Mouse (Mus musculus) small intestine, adult 2 months (tissue): Measurements from ENCODE around the gene Npepps. TPM values are rescaled to one million over a fixed set of nuclear protein-coding genes. Genes with fewer than 3 reads are reported as not detected.

Experiments
- H3K27ac ChIP-seq: fragments of 200-500 bp; 2 replicates; pipeline ENCODE4 v1.5.1; 2012; ENCODE audit warnings: low read depth, low read length, control low read depth, inconsistent platforms; ENCODE audit not compliant: insufficient read depth
- H3K27me3 ChIP-seq: fragments of 200-500 bp; 2 replicates; pipeline ENCODE4 v1.6.1; 2012; ENCODE audit warnings: mild to moderate bottlenecking, moderate library complexity, low read length, inconsistent platforms; ENCODE audit not compliant: control insufficient read depth, insufficient read depth
- H3K36me3 ChIP-seq: fragments of 200-500 bp; 2 replicates; pipeline ENCODE4 v1.6.1; 2012; ENCODE audit warnings: mild to moderate bottlenecking, low read length, control low read depth, inconsistent platforms; ENCODE audit not compliant: control insufficient read depth, insufficient read depth
- H3K4me1 ChIP-seq: fragments of 200-500 bp; 2 replicates; pipeline ENCODE4 v1.6.1; 2012; ENCODE audit warnings: low read length, inconsistent platforms, mixed read lengths; ENCODE audit not compliant: control insufficient read depth, insufficient read depth, insufficient read length
- H3K4me3 ChIP-seq: fragments of 200-500 bp; 2 replicates; pipeline ENCODE4 v1.5.1; 2012; ENCODE audit warnings: low read depth, mild to moderate bottlenecking, control low read depth, inconsistent platforms, low read length, moderate library complexity
- CTCF ChIP-seq: fragments of 200-500 bp; IDR thresholded peaks from 2 replicates; pipeline ENCODE4 v1.5.1; 2012; ENCODE audit warnings: low read depth, mild to moderate bottlenecking, control low read depth, inconsistent platforms, low read length, moderate library complexity, mixed read lengths; ENCODE audit not compliant: insufficient replicate concordance, insufficient read length; ENCODE audit errors: extremely low read depth
- POLR2A ChIP-seq: fragments of 200-500 bp; IDR thresholded peaks from 2 replicates; pipeline ENCODE4 v1.6.1; 2012; ENCODE audit warnings: low read depth, mild to moderate bottlenecking, control low read depth, inconsistent platforms, low read length, moderate library complexity
- WGBS: fragments of 180-500 bp; shearing (Covaris S2); methylation state at CpG from one replicate; pipeline ENCODE4 v1.1.7; 2018; 5-methylcytosine and 5-hydroxymethylcytosine counted together
- polyA plus RNA-seq: library from polyadenylated mRNA; depleted of rRNA; stranded (reverse); fragments of >200 nt; gene quantifications from 2 replicates; pipeline ENCODE4 v1.2.3, GENCODE M21; 2012

Gene Npepps
- polyA plus RNA-seq, 1 experiment, result 27.3 TPM

GRCm38 (mm10) chr11:97307294-97308069 lies 27.0 kb upstream of the Npepps start:
- Histone ChIP-seq H3K4me1 (peaks cover 11% of the 10 kb centered on the region), H3K4me3 (no peak overlapping the region), H3K36me3 (no peaks in the 10 kb centered on the region), H3K27me3 (no peaks in the 10 kb centered on the region), H3K27ac (no peak overlapping the region)
- TF ChIP-seq POLR2A, result no peak
- no peak for TF ChIP-seq CTCF
- WGBS, result 94% methylated on average over 11 of the region's 11 CpGs

DNA sequence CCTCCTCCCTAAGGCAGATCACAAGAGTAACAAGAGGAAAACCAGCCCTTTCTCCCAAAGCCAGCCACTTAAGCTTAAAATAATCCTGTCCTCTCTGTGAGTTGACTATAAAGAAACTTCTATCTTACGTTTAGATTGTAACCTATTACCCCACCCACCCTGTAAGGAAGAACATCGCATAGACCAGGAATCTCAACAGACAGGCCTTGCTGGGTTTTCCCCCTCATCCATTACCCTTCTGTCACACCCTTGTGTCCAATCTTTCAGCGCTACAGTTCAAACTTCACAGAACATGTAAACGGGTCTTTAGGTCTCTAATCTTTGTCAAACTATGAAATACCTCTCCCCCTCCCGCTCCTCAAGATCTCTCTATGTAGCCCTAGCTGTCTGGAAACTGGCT lies 24.2 kb upstream of the Npepps start:
- Histone ChIP-seq H3K27ac (peak overlapping the region; percentile 65; the same call in 1 of the 2 replicates), H3K36me3 (no peaks in the 10 kb centered on the region), H3K27me3 (no peaks in the 10 kb centered on the region), H3K4me1 (peaks cover 20% of the 10 kb centered on the region), H3K4me3 (no peak overlapping the region)
- 28% methylated on average over 5 of the region's 5 CpGs for WGBS
- TF ChIP-seq CTCF (no peak), POLR2A (no peak)

DNA sequence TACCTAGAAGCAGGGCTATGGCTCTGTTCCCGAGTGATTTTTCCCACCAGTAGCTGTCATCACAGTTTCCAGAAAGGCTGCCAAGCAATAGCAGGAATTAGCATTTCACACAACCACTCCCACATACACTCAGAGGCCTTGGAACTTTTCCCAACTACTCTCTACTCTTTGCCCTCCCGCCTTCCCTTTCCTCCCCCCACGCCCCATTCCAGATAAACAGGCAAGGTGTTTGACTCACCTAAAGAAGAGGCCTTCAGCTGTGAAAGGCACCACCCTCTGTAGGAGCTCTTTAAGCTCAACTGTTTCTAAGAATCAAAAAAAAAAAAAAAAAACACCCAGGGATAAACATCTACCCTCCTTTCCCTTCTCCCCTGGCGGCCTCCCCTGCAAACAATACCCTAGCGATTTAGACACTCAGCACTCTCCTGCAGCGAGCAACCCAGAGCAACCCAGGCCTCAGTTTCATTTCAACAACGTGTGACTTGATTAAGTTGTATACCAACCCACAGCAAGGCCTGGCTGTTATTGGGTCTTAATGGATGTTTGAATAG lies 21.9 kb upstream of the Npepps start:
- peaks cover 20% of the 10 kb centered on the region for H3K4me1 ChIP-seq
- H3K27ac ChIP-seq, result peak overlapping the region; percentile 69
- WGBS, result 12% methylated on average over 7 of the region's 7 CpGs
- no peak overlapping the region for H3K4me3 ChIP-seq
- H3K27me3 ChIP-seq, result no peaks in the 10 kb centered on the region
- no peak for TF ChIP-seq CTCF
- no peak for TF ChIP-seq POLR2A
- H3K36me3 ChIP-seq, result no peaks in the 10 kb centered on the region

DNA sequence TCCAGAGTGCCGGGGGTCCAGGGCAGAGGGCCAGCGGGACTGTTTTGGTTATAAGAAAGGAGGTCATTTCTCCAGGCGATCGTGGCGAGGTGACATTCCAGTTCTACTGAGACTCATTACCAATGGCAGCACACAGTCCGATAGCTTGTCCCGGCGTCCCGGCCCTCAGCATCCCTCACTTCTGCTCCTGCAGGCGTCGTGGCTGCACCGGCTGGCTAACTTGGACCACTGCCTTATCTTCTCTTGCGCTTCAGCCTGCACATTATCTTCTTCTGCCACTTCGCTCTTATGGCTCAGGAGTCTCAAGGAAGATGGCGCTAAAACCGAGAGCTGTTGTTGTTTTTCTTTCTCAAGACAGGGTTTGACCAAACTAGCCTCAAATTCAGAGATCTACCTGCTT lies 21.0 kb upstream of the Npepps start:
- Histone ChIP-seq H3K4me1 (peaks cover 20% of the 10 kb centered on the region), H3K36me3 (no peaks in the 10 kb centered on the region), H3K27me3 (no peaks in the 10 kb centered on the region), H3K27ac (peak overlapping the region; percentile 67), H3K4me3 (no peak overlapping the region)
- WGBS, result 88% methylated on average over 16 of the region's 16 CpGs
- TF ChIP-seq CTCF, result no peak
- no peak for TF ChIP-seq POLR2A

DNA sequence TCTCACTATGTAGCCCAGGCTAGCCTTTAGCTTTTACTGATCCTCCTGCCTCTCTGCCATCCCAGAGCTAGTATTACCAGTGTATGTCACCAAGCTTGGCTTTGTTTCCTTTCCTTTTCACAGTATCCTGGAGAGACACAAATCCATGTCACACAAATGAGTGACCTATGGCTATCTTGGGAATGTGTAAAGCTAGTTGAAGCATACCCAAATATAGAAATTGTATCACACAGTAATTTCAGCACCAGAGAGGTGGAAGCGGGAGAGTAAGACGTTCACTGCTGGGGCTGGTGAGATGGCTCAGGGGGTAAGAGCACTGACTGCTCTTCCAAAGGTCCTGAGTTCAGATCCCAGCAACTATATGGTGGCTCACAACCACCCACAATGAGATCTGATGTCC lies 19.5 kb upstream of the Npepps start:
- Histone ChIP-seq H3K4me3 (no peak overlapping the region), H3K27ac (no peak overlapping the region), H3K4me1 (peaks cover 20% of the 10 kb centered on the region), H3K36me3 (no peaks in the 10 kb centered on the region), H3K27me3 (no peaks in the 10 kb centered on the region)
- WGBS, result 91% methylated on average over 2 of the region's 2 CpGs
- no peak for TF ChIP-seq CTCF
- TF ChIP-seq POLR2A, result no peak

GRCm38 (mm10) chr11:97296542-97296941 lies 16.1 kb upstream of the Npepps start:
- H3K4me1 ChIP-seq, result peaks cover 2% of the 10 kb centered on the region
- H3K36me3 ChIP-seq, result no peaks in the 10 kb centered on the region
- H3K27me3 ChIP-seq, result no peaks in the 10 kb centered on the region
- no peak overlapping the region for H3K4me3 ChIP-seq
- 87% methylated on average over 3 of the region's 4 CpGs for WGBS
- TF ChIP-seq POLR2A (no peak), CTCF (no peak)
- no peak overlapping the region for H3K27ac ChIP-seq

DNA sequence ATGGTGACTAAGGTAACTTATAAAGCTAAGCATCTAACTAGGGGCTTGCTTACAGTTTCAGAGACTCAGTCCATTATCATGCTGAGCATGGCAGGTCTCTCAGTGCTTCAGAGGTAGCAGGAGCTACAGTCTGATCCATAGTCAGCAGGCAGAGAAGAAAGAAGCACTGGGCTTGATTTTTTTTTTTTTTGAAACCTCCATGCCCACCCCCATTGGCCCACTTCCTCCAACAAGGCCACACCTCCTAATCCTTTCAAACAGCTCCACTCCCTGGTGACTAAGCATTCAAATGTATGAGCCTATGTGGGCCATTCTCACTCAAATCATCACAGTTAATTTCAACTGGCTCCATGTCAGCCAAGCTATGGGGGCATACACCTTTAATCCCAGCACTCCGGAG lies 12.3 kb upstream of the Npepps start:
- Histone ChIP-seq H3K4me3 (no peak overlapping the region), H3K4me1 (peaks cover 6% of the 10 kb centered on the region), H3K27me3 (no peaks in the 10 kb centered on the region), H3K27ac (no peak overlapping the region), H3K36me3 (no peaks in the 10 kb centered on the region)
- WGBS, result 96% methylated on average over 1 of the region's 1 CpGs
- TF ChIP-seq CTCF, result no peak
- TF ChIP-seq POLR2A, result no peak
